ENCODE assay signal across 19 mouse cellular contexts in genomic region chr12:119137946-119138345, GRCm38 (mm10).
DNase-seq lines count a peak whose midpoint lies in the region; ATAC-seq lines count a peak whose summit lies in the region.
"Had no signal": no experiment of that assay in that cellular context is flagged by ENCODE, and none has a peak within 500 bp of the region (broad histone marks: within the 10 kb centered on the region; RNA-seq: fewer than 3 reads in every experiment).

No protein-coding gene starts in this region.

- no peak overlapping the region for H3K4me2 ChIP-seq in embryonic facial prominence, embryonic 14.5 days (ENCODE audit: low read depth, low read length)
- H3K4me2 ChIP-seq in midbrain, embryonic 11.5 days = no peak overlapping the region
- no peak overlapping the region for H3K4me2 ChIP-seq in midbrain, embryonic 14.5 days (ENCODE audit: low read length)
- H3K4me2 ChIP-seq: forebrain, embryonic 15.5 days; heart, embryonic 15.5 days; limb, embryonic 15.5 days had no signal

- H3K4me3 ChIP-seq in embryonic facial prominence, embryonic 14.5 days (ENCODE audit: low read depth, low read length) = no peak overlapping the region
- H3K4me3 ChIP-seq in embryonic facial prominence, embryonic 10.5 days = no peak overlapping the region
- no peak overlapping the region for H3K4me3 ChIP-seq in midbrain, embryonic 11.5 days (ENCODE audit: low read depth, low read length)
- no peak overlapping the region for H3K4me3 ChIP-seq in midbrain, embryonic 14.5 days (replicated peaks; ENCODE audit: low read depth, low read length)
- H3K4me3 ChIP-seq: forebrain, embryonic 15.5 days; heart, embryonic 15.5 days; hindbrain, embryonic 10.5 days; limb, embryonic 15.5 days had no signal

- no peak overlapping the region for H3K9ac ChIP-seq in embryonic facial prominence, embryonic 14.5 days (ENCODE audit: low read depth, low read length)
- no peak overlapping the region for H3K9ac ChIP-seq in midbrain, embryonic 11.5 days (ENCODE audit: low read length)
- H3K9ac ChIP-seq in midbrain, embryonic 14.5 days (replicated peaks; ENCODE audit: low read length) = no peak overlapping the region
- H3K9ac ChIP-seq: forebrain, embryonic 15.5 days; heart, embryonic 15.5 days; limb, embryonic 15.5 days had no signal

- no peak for ATAC-seq in embryonic facial prominence, embryonic 14.5 days (ENCODE audit: low read depth)
- no peak for ATAC-seq in midbrain, embryonic 11.5 days (ENCODE audit: low FRiP score)
- ATAC-seq in midbrain, embryonic 14.5 days (ENCODE audit: low FRiP score, low TSS enrichment) = no peak
- ATAC-seq in common myeloid progenitor, adult 5-6 weeks (replicated peaks; ENCODE audit: low read depth, poor library complexity, severe bottlenecking) = 0 out of 2 replicates have a peak, but pooled peaks have one; percentile 15
- ATAC-seq: activated CD4-positive, CD25-positive, alpha-beta regulatory T cell, adult 4 months; forebrain, embryonic 15.5 days; inflammation-experienced regulatory T-cells, adult 6 months; Patski had no signal

- no peaks in the 10 kb centered on the region for H3K9me3 ChIP-seq in embryonic facial prominence, embryonic 14.5 days (ENCODE audit: control insufficient read depth, low read length)
- H3K9me3 ChIP-seq in embryonic facial prominence, embryonic 10.5 days = no peaks in the 10 kb centered on the region
- H3K9me3 ChIP-seq in midbrain, embryonic 11.5 days (ENCODE audit: control insufficient read depth, low read length) = no peaks in the 10 kb centered on the region
- no peaks in the 10 kb centered on the region for H3K9me3 ChIP-seq in midbrain, embryonic 14.5 days (ENCODE audit: control insufficient read depth, low read length)
- H3K9me3 ChIP-seq: forebrain, embryonic 15.5 days; heart, embryonic 15.5 days; hindbrain, embryonic 10.5 days; limb, embryonic 15.5 days had no signal

- H3K27me3 ChIP-seq in embryonic facial prominence, embryonic 14.5 days (replicated peaks; ENCODE audit: control insufficient read depth, insufficient read depth, low read length) = no peaks in the 10 kb centered on the region
- H3K27me3 ChIP-seq in embryonic facial prominence, embryonic 10.5 days (replicated peaks; ENCODE audit: low read depth, poor library complexity, severe bottlenecking) = no peaks in the 10 kb centered on the region
- H3K27me3 ChIP-seq in midbrain, embryonic 11.5 days (ENCODE audit: control insufficient read depth, insufficient read depth, low read length) = no peaks in the 10 kb centered on the region
- H3K27me3 ChIP-seq in midbrain, embryonic 14.5 days (ENCODE audit: control insufficient read depth, insufficient read depth, low read length) = no peaks in the 10 kb centered on the region
- H3K27me3 ChIP-seq: forebrain, embryonic 15.5 days; heart, embryonic 15.5 days; limb, embryonic 15.5 days; Patski had no signal

- DNase-seq in embryonic facial prominence, embryonic 14.5 days (ENCODE audit: low spot score) = peak; percentile 69
- DNase-seq in embryonic facial prominence, embryonic 10.5 days (ENCODE audit: low spot score) = no peak
- peak; percentile 77 for DNase-seq in midbrain, embryonic 11.5 days (ENCODE audit: low spot score, missing footprints)
- DNase-seq in midbrain, embryonic 14.5 days = no peak
- DNase-seq in thymus, postnatal 10 days (ENCODE audit: low spot score in 2 of 2) = no peak
- no peak for DNase-seq in embryo, embryonic 10 days (ENCODE audit: low spot score)
- DNase-seq: cerebellum, adult 9-10 months; kidney, adult 9 months; kidney, postnatal 36 days; thymus, postnatal 25 days had no signal

- H3K4me1 ChIP-seq in embryonic facial prominence, embryonic 14.5 days (ENCODE audit: control insufficient read depth, insufficient read depth, low read length) = no peaks in the 10 kb centered on the region
- H3K4me1 ChIP-seq in embryonic facial prominence, embryonic 10.5 days = no peaks in the 10 kb centered on the region
- no peaks in the 10 kb centered on the region for H3K4me1 ChIP-seq in midbrain, embryonic 11.5 days (ENCODE audit: control insufficient read depth, insufficient read depth, low read length)
- H3K4me1 ChIP-seq in midbrain, embryonic 14.5 days (ENCODE audit: control insufficient read depth, insufficient read depth, low read length) = no peaks in the 10 kb centered on the region
- H3K4me1 ChIP-seq: forebrain, embryonic 15.5 days; hindbrain, embryonic 10.5 days; limb, embryonic 15.5 days had no signal

- WGBS in embryonic facial prominence, embryonic 14.5 days = 48% methylated on average over 1 of the region's 1 CpGs
- 90% methylated on average over 1 of the region's 1 CpGs for WGBS in embryonic facial prominence, embryonic 10.5 days
- 77% methylated on average over 1 of the region's 1 CpGs for WGBS in midbrain, embryonic 11.5 days
- WGBS in midbrain, embryonic 14.5 days = 77% methylated on average over 1 of the region's 1 CpGs

- no peak overlapping the region for H3K27ac ChIP-seq in embryonic facial prominence, embryonic 14.5 days (replicated peaks; ENCODE audit: low read depth, low read length)
- no peak overlapping the region for H3K27ac ChIP-seq in embryonic facial prominence, embryonic 10.5 days (replicated peaks)
- H3K27ac ChIP-seq in midbrain, embryonic 11.5 days (ENCODE audit: low read depth, low read length) = no peak overlapping the region
- no peak overlapping the region for H3K27ac ChIP-seq in midbrain, embryonic 14.5 days (replicated peaks; ENCODE audit: low read depth, low read length)
- H3K27ac ChIP-seq: forebrain, embryonic 15.5 days; heart, embryonic 15.5 days; hindbrain, embryonic 10.5 days; limb, embryonic 15.5 days; stomach, postnatal 0 days had no signal

- H3K36me3 ChIP-seq in embryonic facial prominence, embryonic 14.5 days (ENCODE audit: control insufficient read depth, insufficient read depth, low read length) = no peaks in the 10 kb centered on the region
- no peaks in the 10 kb centered on the region for H3K36me3 ChIP-seq in embryonic facial prominence, embryonic 10.5 days (replicated peaks)
- H3K36me3 ChIP-seq in midbrain, embryonic 11.5 days (ENCODE audit: control insufficient read depth, insufficient read depth, low read length) = no peaks in the 10 kb centered on the region
- H3K36me3 ChIP-seq in midbrain, embryonic 14.5 days (ENCODE audit: control insufficient read depth, insufficient read depth, low read length) = no peaks in the 10 kb centered on the region
- H3K36me3 ChIP-seq: forebrain, embryonic 15.5 days; heart, embryonic 15.5 days; hindbrain, embryonic 10.5 days; limb, embryonic 15.5 days had no signal

Comparison
In these comparisons a context has a peak if more than half of its experiments do, and no peak if none do; other contexts are left out.
1. DNase-seq: peak in embryonic facial prominence, embryonic 14.5 days (single experiment) and midbrain, embryonic 11.5 days (single experiment); none in embryonic facial prominence, embryonic 10.5 days (single experiment), midbrain, embryonic 14.5 days (single experiment), thymus, postnatal 10 days (0 of 2) and embryo, embryonic 10 days (single experiment).